Mouse (Mus musculus): ENCODE results near the gene Ube2v1. TPM values are rescaled to one million over a fixed set of nuclear protein-coding genes. Genes with fewer than 3 reads are reported as not detected.
"Not testable (repeated sequence)": the region's sequence is repeated elsewhere in the genome, so short reads cannot be mapped to it uniquely, and the experiment has no call there.

The Ube2v1 gene
- total and polyA plus RNA-seq, 2 experiments from 2014 or later = 94.6 to 152 TPM

GRCm38 (mm10) chr2:167621255-167622087 is 10.4 kb downstream of the Ube2v1 start:
- Histone ChIP-seq H3K9me3 (replicated peaks; ENCODE audit: control insufficient read depth, low read length) (no peaks in the 10 kb centered on the region), H3K36me3 (replicated peaks; ENCODE audit: control insufficient read depth, insufficient read depth, low read length) (peaks cover 16% of the 10 kb centered on the region), H3K4me1 (ENCODE audit: control insufficient read depth, insufficient read depth) (peaks cover 22% of the 10 kb centered on the region; the same call in 1 of the 2 replicates), H3K27ac (ENCODE audit: low read depth) (no peak overlapping the region), H3K4me3 (ENCODE audit: low read depth, low read length) (no peak overlapping the region), H3K27me3 (ENCODE audit: control insufficient read depth, insufficient read depth, low read length) (no peaks in the 10 kb centered on the region), H3K4me2 (ENCODE audit: low read depth, low read length) (no peak overlapping the region), H3K9ac (replicated peaks; ENCODE audit: low read depth, low read length) (no peak overlapping the region)
- WGBS = 58% methylated on average over 9 of the region's 9 CpGs
- TF ChIP-seq CTCF (IDR thresholded peaks at IDR 0.05; ENCODE audit: low read depth) (no peak), EP300 (IDR thresholded peaks at IDR 0.05; ENCODE audit: low read depth) (no peak)
- DNase-seq (ENCODE audit: low spot score) = no peak
- no peak for ATAC-seq (ENCODE audit: insufficient read depth, low read depth)

- H3K36me3 ChIP-seq (replicated peaks; ENCODE audit: control insufficient read depth, insufficient read depth, low read length) = peaks cover 51% of the 10 kb centered on the region
- no peak for ATAC-seq (ENCODE audit: insufficient read depth, low read depth)
- 49% methylated on average over 4 of the region's 4 CpGs for WGBS
These were observed 14.4 kb downstream of the Ube2v1 start for GRCm38 (mm10) chr2:167617472-167617871.

GRCm38 (mm10) chr2:167617034-167617433 is 14.9 kb downstream of the Ube2v1 start:
- H3K9ac ChIP-seq (replicated peaks; ENCODE audit: low read depth, low read length) = no peak overlapping the region
- 81% methylated on average over 3 of the region's 3 CpGs for WGBS
- H3K4me3 ChIP-seq (ENCODE audit: low read depth, low read length) = no peak overlapping the region
- H3K27me3 ChIP-seq (ENCODE audit: control insufficient read depth, insufficient read depth, low read length) = no peaks in the 10 kb centered on the region
- no peak for DNase-seq (ENCODE audit: low spot score)
- 0 out of 2 replicates have a peak, but pooled peaks cover 9% of the 10 kb centered on the region for H3K4me1 ChIP-seq (ENCODE audit: control insufficient read depth, insufficient read depth)
- H3K9me3 ChIP-seq (replicated peaks; ENCODE audit: control insufficient read depth, low read length) = peaks cover 3% of the 10 kb centered on the region; the same call in 1 of the 2 replicates
- ATAC-seq (ENCODE audit: insufficient read depth, low read depth) = no peak
- TF ChIP-seq EP300 (IDR thresholded peaks at IDR 0.05; ENCODE audit: low read depth) (no peak), CTCF (IDR thresholded peaks at IDR 0.05; ENCODE audit: low read depth) (no peak)
- no peak overlapping the region for H3K4me2 ChIP-seq (ENCODE audit: low read depth, low read length)
- H3K27ac ChIP-seq (ENCODE audit: low read depth) = no peak overlapping the region
- peaks cover 54% of the 10 kb centered on the region for H3K36me3 ChIP-seq (replicated peaks; ENCODE audit: control insufficient read depth, insufficient read depth, low read length)

More at GRCm38 (mm10) chr2:167617472-167617871, 14.4 kb downstream of the Ube2v1 start:
- TF ChIP-seq EP300 (IDR thresholded peaks at IDR 0.05; ENCODE audit: low read depth) = no peak
- TF ChIP-seq CTCF (IDR thresholded peaks at IDR 0.05; ENCODE audit: low read depth) = no peak
- no peak overlapping the region for H3K27ac ChIP-seq (ENCODE audit: low read depth)
- 0 out of 2 replicates have a peak, but pooled peaks cover 13% of the 10 kb centered on the region for H3K4me1 ChIP-seq (ENCODE audit: control insufficient read depth, insufficient read depth)
- H3K9me3 ChIP-seq (replicated peaks; ENCODE audit: control insufficient read depth, low read length) = peaks cover 3% of the 10 kb centered on the region; the same call in 1 of the 2 replicates
- no peak overlapping the region for H3K4me2 ChIP-seq (ENCODE audit: low read depth, low read length)
- no peak overlapping the region for H3K9ac ChIP-seq (replicated peaks; ENCODE audit: low read depth, low read length)
- H3K4me3 ChIP-seq (ENCODE audit: low read depth, low read length) = no peak overlapping the region
- H3K27me3 ChIP-seq (ENCODE audit: control insufficient read depth, insufficient read depth, low read length) = no peaks in the 10 kb centered on the region
- DNase-seq (ENCODE audit: low spot score) = no peak

GRCm38 (mm10) chr2:167613335-167613734 is 18.6 kb downstream of the Ube2v1 start:
- H3K27ac ChIP-seq (ENCODE audit: low read depth); H3K9me3 ChIP-seq (replicated peaks; ENCODE audit: control insufficient read depth, low read length); DNase-seq (ENCODE audit: low spot score); ATAC-seq (ENCODE audit: insufficient read depth, low read depth); H3K27me3 ChIP-seq (ENCODE audit: control insufficient read depth, insufficient read depth, low read length); H3K9ac ChIP-seq (replicated peaks; ENCODE audit: low read depth, low read length); H3K4me2 ChIP-seq (ENCODE audit: low read depth, low read length); H3K4me1 ChIP-seq (ENCODE audit: control insufficient read depth, insufficient read depth); H3K4me3 ChIP-seq (ENCODE audit: low read depth, low read length): not testable (repeated sequence)
- 92% methylated on average over 6 of the region's 7 CpGs for WGBS
- H3K36me3 ChIP-seq (replicated peaks; ENCODE audit: control insufficient read depth, insufficient read depth, low read length) = peaks cover 69% of the 10 kb centered on the region

GRCm38 (mm10) chr2:167612122-167612521 is 19.8 kb downstream of the Ube2v1 start:
- H3K9ac ChIP-seq (replicated peaks; ENCODE audit: low read depth, low read length) = no peak overlapping the region
- H3K4me3 ChIP-seq (ENCODE audit: low read depth, low read length) = no peak overlapping the region
- DNase-seq (ENCODE audit: low spot score) (no peak), ATAC-seq (ENCODE audit: insufficient read depth, low read depth) (no peak)
- no peak overlapping the region for H3K4me2 ChIP-seq (ENCODE audit: low read depth, low read length)
- TF ChIP-seq CTCF (IDR thresholded peaks at IDR 0.05; ENCODE audit: low read depth) = no peak
- no peak for TF ChIP-seq EP300 (IDR thresholded peaks at IDR 0.05; ENCODE audit: low read depth)
- H3K27me3 ChIP-seq (ENCODE audit: control insufficient read depth, insufficient read depth, low read length) = no peaks in the 10 kb centered on the region
- peaks cover 3% of the 10 kb centered on the region; the same call in 1 of the 2 replicates for H3K9me3 ChIP-seq (replicated peaks; ENCODE audit: control insufficient read depth, low read length)
- no peak overlapping the region for H3K27ac ChIP-seq (ENCODE audit: low read depth)
- H3K36me3 ChIP-seq (replicated peaks; ENCODE audit: control insufficient read depth, insufficient read depth, low read length) = peaks cover 64% of the 10 kb centered on the region
- 94% methylated on average over 14 of the region's 14 CpGs for WGBS
- no peaks in the 10 kb centered on the region for H3K4me1 ChIP-seq (ENCODE audit: control insufficient read depth, insufficient read depth)
